Mouse (Mus musculus): ENCODE measurements around the gene N4bp2. TPM values are rescaled to one million over a fixed set of nuclear protein-coding genes. Genes with fewer than 3 reads are reported as not detected.
"Not testable (repeated sequence)": the region's sequence is repeated elsewhere in the genome, so short reads cannot be mapped to it uniquely, and the experiment has no call there.

Gene N4bp2
- total RNA-seq, 2 experiments from 2014 or later, result 6.4 to 7.7 TPM

- H3K4me3 ChIP-seq, result peak overlapping the region; percentile 77
- TF ChIP-seq CTCF (IDR thresholded peaks at IDR 0.05), result no peak
- peak overlapping the region; percentile 95 for H3K27ac ChIP-seq
- peak; percentile 80 to 86 for DNase-seq (ENCODE audit: extremely low spot score in 1 of 2, low spot score in 2 of 2)
- intact Hi-C loops (cut with DNase I), result loop anchor here (5.0 kb wide), 2 partner anchors 172 to 187 kb away; no protein-coding TSS in a partner anchor
Observed at GRCm38 (mm10) chr5:65764786-65765634, 1.7 kb downstream of the N4bp2 start.

GRCm38 (mm10) chr5:65765635-65765911 lies 2.3 kb downstream of the N4bp2 start:
- peak overlapping the region; percentile 77 for H3K4me3 ChIP-seq
- no peak for DNase-seq (ENCODE audit: extremely low spot score in 1 of 2, low spot score in 2 of 2)
- intact Hi-C loops (cut with DNase I), result no loop called here
- no peak overlapping the region for H3K27ac ChIP-seq
- no peak for TF ChIP-seq CTCF (IDR thresholded peaks at IDR 0.05)

GRCm38 (mm10) chr5:65768007-65768406 lies 4.7 kb downstream of the N4bp2 start:
- DNase-seq (ENCODE audit: extremely low spot score in 1 of 2, low spot score in 2 of 2), result no peak
- intact Hi-C loops (cut with DNase I), result no loop called here
- no peak for TF ChIP-seq CTCF (IDR thresholded peaks at IDR 0.05)
- Histone ChIP-seq H3K27ac (no peak overlapping the region), H3K4me3 (no peak overlapping the region)

- Histone ChIP-seq H3K4me3 (no peak overlapping the region), H3K27ac (no peak overlapping the region)
- TF ChIP-seq CTCF (IDR thresholded peaks at IDR 0.05), result no peak
- intact Hi-C loops (cut with DNase I), result no loop called here
- no peak for DNase-seq (ENCODE audit: extremely low spot score in 1 of 2, low spot score in 2 of 2)
Observed at GRCm38 (mm10) chr5:65770065-65770464, 6.7 kb downstream of the N4bp2 start.

GRCm38 (mm10) chr5:65770493-65770892 lies 7.2 kb downstream of the N4bp2 start:
- intact Hi-C loops (cut with DNase I), result no loop called here
- H3K27ac ChIP-seq, result no peak overlapping the region
- DNase-seq (ENCODE audit: extremely low spot score in 1 of 2, low spot score in 2 of 2), result no peak
- no peak for TF ChIP-seq CTCF (IDR thresholded peaks at IDR 0.05)
- H3K4me3 ChIP-seq, result no peak overlapping the region

GRCm38 (mm10) chr5:65773957-65774356 lies 10.6 kb downstream of the N4bp2 start:
- DNase-seq (ENCODE audit: extremely low spot score in 1 of 2, low spot score in 2 of 2); H3K27ac ChIP-seq; intact Hi-C loops (cut with DNase I); H3K4me3 ChIP-seq: not testable (repeated sequence)

- intact Hi-C loops (cut with DNase I), result no loop called here
- Histone ChIP-seq H3K4me3 (no peak overlapping the region), H3K27ac (no peak overlapping the region)
- no peak for DNase-seq (ENCODE audit: extremely low spot score in 1 of 2, low spot score in 2 of 2)
- no peak for TF ChIP-seq CTCF (IDR thresholded peaks at IDR 0.05)
Observed at GRCm38 (mm10) chr5:65776166-65776565, 12.8 kb downstream of the N4bp2 start.

GRCm38 (mm10) chr5:65776907-65777306 lies 13.6 kb downstream of the N4bp2 start:
- H3K27ac ChIP-seq, result no peak overlapping the region
- TF ChIP-seq CTCF (IDR thresholded peaks at IDR 0.05), result no peak
- intact Hi-C loops (cut with DNase I), result no loop called here
- no peak for DNase-seq (ENCODE audit: extremely low spot score in 1 of 2, low spot score in 2 of 2)
- no peak overlapping the region for H3K4me3 ChIP-seq

- DNase-seq (ENCODE audit: extremely low spot score in 1 of 2, low spot score in 2 of 2); H3K27ac ChIP-seq; H3K4me3 ChIP-seq; intact Hi-C loops (cut with DNase I): not testable (repeated sequence)
Observed at GRCm38 (mm10) chr5:65778986-65779385, 15.7 kb downstream of the N4bp2 start.

- intact Hi-C loops (cut with DNase I), result no loop called here
- no peak overlapping the region for H3K4me3 ChIP-seq
- no peak for DNase-seq (ENCODE audit: extremely low spot score in 1 of 2, low spot score in 2 of 2)
- no peak overlapping the region for H3K27ac ChIP-seq
- TF ChIP-seq CTCF (IDR thresholded peaks at IDR 0.05), result no peak
Observed at GRCm38 (mm10) chr5:65779401-65780063, 16.2 kb downstream of the N4bp2 start.

GRCm38 (mm10) chr5:65781147-65781715 lies 17.9 kb downstream of the N4bp2 start:
- DNase-seq (ENCODE audit: extremely low spot score in 1 of 2, low spot score in 2 of 2), result no peak
- no peak overlapping the region for H3K27ac ChIP-seq
- intact Hi-C loops (cut with DNase I), result no loop called here
- H3K4me3 ChIP-seq, result no peak overlapping the region
- no peak for TF ChIP-seq CTCF (IDR thresholded peaks at IDR 0.05)
